Mouse (Mus musculus): ENCODE measurements at regions not wholly inside any gene's neighbourhood (a gene's known extent, or its start where the extent isn't known, plus 50 kb on each side); places are given as distances from the start of the nearest gene placed in this dataset.

- 83% methylated on average over 7 of the region's 7 CpGs for WGBS
Observed at GRCm38 (mm10) chr11:105538421-105539210, 51.2 kb upstream of the Tanc2 start.

DNA sequence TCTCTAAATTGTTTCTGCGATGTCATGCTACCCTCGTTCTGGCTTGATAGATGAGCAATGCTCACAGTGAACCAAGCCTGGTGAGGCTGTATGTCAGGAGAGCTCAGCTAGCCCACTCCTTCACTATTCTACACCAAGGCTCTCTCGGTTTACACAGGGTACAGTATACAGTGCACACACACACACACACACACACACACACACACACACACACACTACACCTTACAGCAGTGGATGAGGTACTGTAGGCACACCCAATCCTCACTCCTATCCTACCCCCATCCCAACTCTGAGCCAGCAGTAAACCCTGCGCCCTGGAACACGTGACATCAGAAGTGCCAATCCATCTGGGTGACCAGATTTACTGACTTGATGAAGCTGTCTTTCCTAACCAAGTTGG is 57.2 kb upstream of the Tanc2 start:
- H3K36me3 ChIP-seq (ENCODE audit: control insufficient read depth, insufficient read depth, low read length), result no peaks in the 10 kb centered on the region
- H3K27me3 ChIP-seq (replicated peaks; ENCODE audit: control insufficient read depth, insufficient read depth, low read length), result no peaks in the 10 kb centered on the region
- ATAC-seq, result no peak
- H3K9ac ChIP-seq (ENCODE audit: low read depth, low read length), result no peak overlapping the region
- H3K4me3 ChIP-seq (ENCODE audit: low read length), result no peak overlapping the region
- H3K4me1 ChIP-seq (ENCODE audit: control insufficient read depth, insufficient read depth, low read length), result no peaks in the 10 kb centered on the region
- H3K4me2 ChIP-seq (ENCODE audit: low read depth, low read length), result no peak overlapping the region
- no peak overlapping the region for H3K27ac ChIP-seq (ENCODE audit: low read length)
- WGBS, result 69% methylated on average over 5 of the region's 5 CpGs
- no peaks in the 10 kb centered on the region for H3K9me3 ChIP-seq (ENCODE audit: control insufficient read depth, low read length)

More at GRCm38 (mm10) chr11:105538421-105539210, 51.2 kb upstream of the Tanc2 start:
- no peak overlapping the region for H3K9ac ChIP-seq (ENCODE audit: low read depth, low read length)
- H3K4me1 ChIP-seq (ENCODE audit: control insufficient read depth, insufficient read depth, low read length), result no peaks in the 10 kb centered on the region
- H3K27ac ChIP-seq (ENCODE audit: low read length), result no peak overlapping the region
- ATAC-seq, result no peak
- no peak overlapping the region for H3K4me2 ChIP-seq (ENCODE audit: low read depth, low read length)
- H3K27me3 ChIP-seq (replicated peaks; ENCODE audit: control insufficient read depth, insufficient read depth, low read length), result no peaks in the 10 kb centered on the region
- no peak overlapping the region for H3K4me3 ChIP-seq (ENCODE audit: low read length)
- H3K9me3 ChIP-seq (ENCODE audit: control insufficient read depth, low read length), result no peaks in the 10 kb centered on the region
- H3K36me3 ChIP-seq (ENCODE audit: control insufficient read depth, insufficient read depth, low read length), result no peaks in the 10 kb centered on the region

GRCm38 (mm10) chr11:105530711-105531157 is 59.1 kb upstream of the Tanc2 start:
- Histone ChIP-seq H3K27ac (ENCODE audit: low read length) (no peak overlapping the region), H3K4me2 (ENCODE audit: low read depth, low read length) (no peak overlapping the region), H3K4me3 (ENCODE audit: low read length) (no peak overlapping the region), H3K9ac (ENCODE audit: low read depth, low read length) (no peak overlapping the region), H3K4me1 (ENCODE audit: control insufficient read depth, insufficient read depth, low read length) (peaks cover 7% of the 10 kb centered on the region; the same call in 1 of the 2 replicates), H3K36me3 (ENCODE audit: control insufficient read depth, insufficient read depth, low read length) (no peaks in the 10 kb centered on the region), H3K9me3 (ENCODE audit: control insufficient read depth, low read length) (no peaks in the 10 kb centered on the region), H3K27me3 (replicated peaks; ENCODE audit: control insufficient read depth, insufficient read depth, low read length) (no peaks in the 10 kb centered on the region)
- no peak for ATAC-seq
- WGBS, result 80% methylated on average over 10 of the region's 10 CpGs

DNA sequence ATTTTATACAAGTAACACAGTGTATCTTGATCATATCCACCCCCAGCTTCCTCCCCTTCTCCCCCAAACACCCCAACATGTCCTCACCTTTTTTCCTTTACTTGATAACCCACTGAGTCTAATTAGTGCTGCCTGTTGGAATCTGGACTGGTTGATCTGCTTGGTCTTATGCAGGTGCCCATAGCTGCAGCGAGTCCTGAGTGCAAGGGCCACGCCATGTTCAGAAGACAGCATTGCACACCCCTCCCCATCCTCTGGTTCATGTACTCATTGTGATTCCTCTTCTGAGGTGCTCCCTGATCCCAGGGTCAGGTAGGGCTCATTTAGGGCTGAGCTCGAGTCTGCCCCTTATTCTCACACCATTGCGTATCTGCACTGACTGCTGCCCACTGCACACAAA is 63.7 kb upstream of the Tanc2 start:
- Histone ChIP-seq H3K27ac (ENCODE audit: low read length) (no peak overlapping the region), H3K4me1 (ENCODE audit: control insufficient read depth, insufficient read depth, low read length) (peaks cover 9% of the 10 kb centered on the region; the same call in 1 of the 2 replicates), H3K36me3 (ENCODE audit: control insufficient read depth, insufficient read depth, low read length) (no peaks in the 10 kb centered on the region), H3K9me3 (ENCODE audit: control insufficient read depth, low read length) (no peaks in the 10 kb centered on the region), H3K4me2 (ENCODE audit: low read depth, low read length) (no peak overlapping the region), H3K27me3 (replicated peaks; ENCODE audit: control insufficient read depth, insufficient read depth, low read length) (no peaks in the 10 kb centered on the region), H3K4me3 (ENCODE audit: low read length) (no peak overlapping the region), H3K9ac (ENCODE audit: low read depth, low read length) (no peak overlapping the region)
- WGBS, result 92% methylated on average over 4 of the region's 4 CpGs
- ATAC-seq, result 0 out of 2 replicates have a peak, but pooled peaks have one; percentile 15

GRCm38 (mm10) chr11:105525608-105526007 is 64.2 kb upstream of the Tanc2 start:
- peaks cover 9% of the 10 kb centered on the region; the same call in 1 of the 2 replicates for H3K4me1 ChIP-seq (ENCODE audit: control insufficient read depth, insufficient read depth, low read length)
- H3K4me3 ChIP-seq (ENCODE audit: low read length), result no peak overlapping the region
- H3K4me2 ChIP-seq (ENCODE audit: low read depth, low read length), result no peak overlapping the region
- no peaks in the 10 kb centered on the region for H3K9me3 ChIP-seq (ENCODE audit: control insufficient read depth, low read length)
- H3K27me3 ChIP-seq (replicated peaks; ENCODE audit: control insufficient read depth, insufficient read depth, low read length), result no peaks in the 10 kb centered on the region
- peak; percentile 96 for ATAC-seq
- H3K27ac ChIP-seq (ENCODE audit: low read length), result no peak overlapping the region
- H3K9ac ChIP-seq (ENCODE audit: low read depth, low read length), result no peak overlapping the region
- no peaks in the 10 kb centered on the region for H3K36me3 ChIP-seq (ENCODE audit: control insufficient read depth, insufficient read depth, low read length)
- WGBS, result 17% methylated on average over 5 of the region's 5 CpGs

GRCm38 (mm10) chr11:105524400-105524799 is 65.4 kb upstream of the Tanc2 start:
- no peak overlapping the region for H3K4me2 ChIP-seq (ENCODE audit: low read depth, low read length)
- no peak for ATAC-seq
- no peaks in the 10 kb centered on the region for H3K36me3 ChIP-seq (ENCODE audit: control insufficient read depth, insufficient read depth, low read length)
- H3K4me1 ChIP-seq (ENCODE audit: control insufficient read depth, insufficient read depth, low read length), result peaks cover 9% of the 10 kb centered on the region; the same call in 1 of the 2 replicates
- H3K9me3 ChIP-seq (ENCODE audit: control insufficient read depth, low read length), result no peaks in the 10 kb centered on the region
- no peak overlapping the region for H3K27ac ChIP-seq (ENCODE audit: low read length)
- H3K4me3 ChIP-seq (ENCODE audit: low read length), result no peak overlapping the region
- 53% methylated on average over 8 of the region's 8 CpGs for WGBS
- H3K27me3 ChIP-seq (replicated peaks; ENCODE audit: control insufficient read depth, insufficient read depth, low read length), result no peaks in the 10 kb centered on the region
- H3K9ac ChIP-seq (ENCODE audit: low read depth, low read length), result no peak overlapping the region

DNA sequence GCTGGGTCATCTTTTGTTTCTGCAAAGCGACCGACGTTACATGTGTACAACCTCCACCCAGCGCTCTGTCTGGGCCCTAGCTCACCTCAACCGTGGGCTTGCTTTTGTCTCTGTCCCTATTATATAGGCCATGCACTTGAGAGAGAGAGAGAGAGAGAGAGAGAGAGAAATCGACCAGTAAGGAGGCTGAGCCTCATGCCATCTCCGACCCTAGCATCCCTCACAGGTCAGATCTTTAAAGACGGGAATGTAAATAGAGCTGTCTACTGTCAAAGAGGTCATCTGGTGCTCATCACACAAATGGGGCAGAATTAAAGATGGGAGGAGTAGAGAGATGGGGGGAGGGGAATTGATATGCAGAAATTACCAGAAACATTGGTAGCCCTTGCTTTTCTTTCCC is 66.0 kb upstream of the Tanc2 start:
- Histone ChIP-seq H3K4me2 (ENCODE audit: low read depth, low read length) (no peak overlapping the region), H3K27me3 (replicated peaks; ENCODE audit: control insufficient read depth, insufficient read depth, low read length) (no peaks in the 10 kb centered on the region), H3K9me3 (ENCODE audit: control insufficient read depth, low read length) (no peaks in the 10 kb centered on the region), H3K4me3 (ENCODE audit: low read length) (no peak overlapping the region), H3K36me3 (ENCODE audit: control insufficient read depth, insufficient read depth, low read length) (no peaks in the 10 kb centered on the region), H3K9ac (ENCODE audit: low read depth, low read length) (no peak overlapping the region), H3K27ac (ENCODE audit: low read length) (no peak overlapping the region), H3K4me1 (ENCODE audit: control insufficient read depth, insufficient read depth, low read length) (peaks cover 9% of the 10 kb centered on the region; the same call in 1 of the 2 replicates)
- no peak for ATAC-seq
- 41% methylated on average over 8 of the region's 8 CpGs for WGBS

GRCm38 (mm10) chr11:105520398-105520797 is 63.9 kb upstream of the March10 start:
- no peaks in the 10 kb centered on the region for H3K9me3 ChIP-seq (ENCODE audit: control insufficient read depth, low read length)
- H3K27ac ChIP-seq (ENCODE audit: low read length), result no peak overlapping the region
- H3K4me1 ChIP-seq (ENCODE audit: control insufficient read depth, insufficient read depth, low read length), result 0 out of 2 replicates have a peak, but pooled peaks cover under 1% of the 10 kb centered on the region
- 92% methylated on average over 3 of the region's 3 CpGs for WGBS
- H3K36me3 ChIP-seq (ENCODE audit: control insufficient read depth, insufficient read depth, low read length), result no peaks in the 10 kb centered on the region
- H3K4me2 ChIP-seq (ENCODE audit: low read depth, low read length), result no peak overlapping the region
- H3K9ac ChIP-seq (ENCODE audit: low read depth, low read length), result no peak overlapping the region
- no peaks in the 10 kb centered on the region for H3K27me3 ChIP-seq (replicated peaks; ENCODE audit: control insufficient read depth, insufficient read depth, low read length)
- no peak overlapping the region for H3K4me3 ChIP-seq (ENCODE audit: low read length)
- ATAC-seq, result no peak

- H3K4me1 ChIP-seq (ENCODE audit: control insufficient read depth, insufficient read depth, low read length), result no peaks in the 10 kb centered on the region
- 53% methylated on average over 10 of the region's 10 CpGs for WGBS
- H3K9ac ChIP-seq (ENCODE audit: low read depth, low read length), result no peak overlapping the region
- no peaks in the 10 kb centered on the region for H3K27me3 ChIP-seq (replicated peaks; ENCODE audit: control insufficient read depth, insufficient read depth, low read length)
- H3K4me2 ChIP-seq (ENCODE audit: low read depth, low read length), result no peak overlapping the region
- H3K4me3 ChIP-seq (ENCODE audit: low read length), result no peak overlapping the region
- H3K9me3 ChIP-seq (ENCODE audit: control insufficient read depth, low read length), result no peaks in the 10 kb centered on the region
- no peaks in the 10 kb centered on the region for H3K36me3 ChIP-seq (ENCODE audit: control insufficient read depth, insufficient read depth, low read length)
- peak; percentile 60 for ATAC-seq
- H3K27ac ChIP-seq (ENCODE audit: low read length), result no peak overlapping the region
Observed at GRCm38 (mm10) chr11:105513275-105513674, 56.7 kb upstream of the March10 start.

Measured in intestine, embryonic 16.5 days (tissue).